Mouse (Mus musculus) left cerebral cortex, postnatal 36 days (tissue): Measurements from ENCODE around the gene Timp2. TPM values are rescaled to one million over a fixed set of nuclear protein-coding genes. Genes with fewer than 3 reads are reported as not detected.
"Not testable (repeated sequence)": the region's sequence is repeated elsewhere in the genome, so short reads cannot be mapped to it uniquely, and the experiment has no call there.

Experiments
- DNase-seq, 2 experiments: peaks; one replicate each; pipeline ENCODE4 v3.0.0; 2021 to 2022; ENCODE audit warnings: low spot score in 2 of 2, mixed read lengths in 1 of 2
- intact Hi-C: fragments of 180-260 bp; cut with DNase I; formaldehyde crosslinking; loops from one replicate; pipeline ENCODE4 v1.15.1; 2025
- total RNA-seq, 2 experiments: library from RNA; stranded (reverse); gene quantifications; 2 replicates each; pipeline ENCODE4 v1.2.3; 2021

Gene Timp2
- total RNA-seq, result 100 to 1,000 TPM; 214 to 247 TPM

GRCm38 (mm10) chr11:118355640-118356039 lies at the start of gene Timp2:
Gene Timp2 (minus strand): TSS chr11:118355740.
- intact Hi-C loops, result loop anchor here (5.0 kb wide), 1 partner anchor 38 kb away; no protein-coding TSS in a partner anchor
- DNase-seq, result no peak

GRCm38 (mm10) chr11:118405311-118405710 lies 49.8 kb upstream of the Timp2 start:
- intact Hi-C loops, result no loop called here
- DNase-seq, result no peak

- no peak for DNase-seq
- intact Hi-C loops, result loop anchor here (5.0 kb wide), 1 partner anchor 87 kb away; no protein-coding TSS in a partner anchor
These were observed 48.7 kb upstream of the Timp2 start for GRCm38 (mm10) chr11:118403951-118404899.

GRCm38 (mm10) chr11:118403183-118403582 lies 47.6 kb upstream of the Timp2 start:
- intact Hi-C loops, result loop anchor here (5.0 kb wide), 1 partner anchor 86 kb away; no protein-coding TSS in a partner anchor
- DNase-seq, result no peak

GRCm38 (mm10) chr11:118401760-118402280 lies 46.3 kb upstream of the Timp2 start, which contains the start of gene Lgals3bp:
Gene Lgals3bp (minus strand): TSS chr11:118402092.
- intact Hi-C loops, result loop anchor here (5.0 kb wide), 1 partner anchor 85 kb away; no protein-coding TSS in a partner anchor
- peak; percentile 44 to 51 for DNase-seq

GRCm38 (mm10) chr11:118401195-118401594 lies 45.7 kb upstream of the Timp2 start:
- DNase-seq, result no peak
- intact Hi-C loops, result loop anchor here (5.0 kb wide), 1 partner anchor 84 kb away; no protein-coding TSS in a partner anchor

GRCm38 (mm10) chr11:118400566-118400936 lies 45.0 kb upstream of the Timp2 start:
- intact Hi-C loops, result loop anchor here (5.0 kb wide), 1 partner anchor 83 kb away; no protein-coding TSS in a partner anchor
- DNase-seq, result peak in 1 of 2 experiments; percentile 2

GRCm38 (mm10) chr11:118399891-118400565 lies 44.5 kb upstream of the Timp2 start:
- DNase-seq, result no peak
- intact Hi-C loops, result loop anchor here (5.0 kb wide), 1 partner anchor 83 kb away; no protein-coding TSS in a partner anchor

- intact Hi-C loops, result no loop called here
- DNase-seq, result no peak
These were observed 42.4 kb upstream of the Timp2 start for GRCm38 (mm10) chr11:118397806-118398530.

GRCm38 (mm10) chr11:118394538-118394937 lies 39.0 kb upstream of the Timp2 start:
- intact Hi-C loops, result no loop called here
- peak in 1 of 2 experiments; percentile 2 for DNase-seq

GRCm38 (mm10) chr11:118393991-118394390 lies 38.5 kb upstream of the Timp2 start:
- peak in 1 of 2 experiments; percentile 1 for DNase-seq
- intact Hi-C loops, result no loop called here

GRCm38 (mm10) chr11:118387816-118388215 lies 32.3 kb upstream of the Timp2 start:
- intact Hi-C loops, DNase-seq: not testable (repeated sequence)

- peak; percentile 76 to 80 for DNase-seq
- intact Hi-C loops, result loop anchor here (1.0 to 10.0 kb wide), 2 partner anchors 61 to 295 kb away; no protein-coding TSS in a partner anchor
These were observed 23.9 kb upstream of the Timp2 start for GRCm38 (mm10) chr11:118379251-118380009.

GRCm38 (mm10) chr11:118378656-118379055 lies 23.1 kb upstream of the Timp2 start:
- intact Hi-C loops, result loop anchor here (1.0 to 10.0 kb wide), 2 partner anchors 60 to 294 kb away; no protein-coding TSS in a partner anchor
- no peak for DNase-seq

GRCm38 (mm10) chr11:118376323-118376722 lies 20.8 kb upstream of the Timp2 start:
- DNase-seq, result not testable (repeated sequence)
- intact Hi-C loops, result loop anchor here (10.0 kb wide), 1 partner anchor 292 kb away; no protein-coding TSS in a partner anchor

- intact Hi-C loops, result loop anchor here (10.0 kb wide), 1 partner anchor 291 kb away; no protein-coding TSS in a partner anchor
- no peak for DNase-seq
These were observed 20.3 kb upstream of the Timp2 start for GRCm38 (mm10) chr11:118375881-118376280.

- intact Hi-C loops, result loop anchor here (10.0 kb wide), 1 partner anchor 291 kb away; no protein-coding TSS in a partner anchor
- no peak for DNase-seq
These were observed 19.9 kb upstream of the Timp2 start for GRCm38 (mm10) chr11:118375461-118375860.

GRCm38 (mm10) chr11:118375006-118375405 lies 19.5 kb upstream of the Timp2 start:
- intact Hi-C loops, result loop anchor here (10.0 kb wide), 1 partner anchor 290 kb away; no protein-coding TSS in a partner anchor
- DNase-seq, result no peak
